Comparison of ENCODE assay signal across 29 mouse cellular contexts in genomic region chr7:118453722-118454121, GRCm38 (mm10). TPM values are rescaled to one million over a fixed set of nuclear protein-coding genes. Genes with fewer than 3 reads are reported as not detected.
DNase-seq lines count a peak whose midpoint lies in the region; ATAC-seq and TF ChIP-seq lines count a peak whose summit lies in the region.
"Had no signal": no experiment of that assay in that cellular context is flagged by ENCODE, and none has a peak within 500 bp of the region (broad histone marks: within the 10 kb centered on the region; RNA-seq: fewer than 3 reads in every experiment).

No protein-coding gene starts in this region.

- no peak overlapping the region for H3K4me2 ChIP-seq in embryonic facial prominence, embryonic 14.5 days (ENCODE audit: low read depth, low read length)
- no peak overlapping the region for H3K4me2 ChIP-seq in hindbrain, postnatal 0 days (ENCODE audit: low read depth, low read length)
- H3K4me2 ChIP-seq in hindbrain, embryonic 14.5 days (replicated peaks): no peak overlapping the region
- H3K4me2 ChIP-seq: embryonic facial prominence, embryonic 15.5 days; heart, embryonic 13.5 days; hindbrain, embryonic 15.5 days; intestine, embryonic 15.5 days had no signal

- no peak for ATAC-seq in embryonic facial prominence, embryonic 14.5 days (ENCODE audit: low read depth)
- ATAC-seq in hindbrain, postnatal 0 days: no peak
- no peak for ATAC-seq in hindbrain, embryonic 14.5 days (ENCODE audit: low FRiP score)
- ATAC-seq: intestine, embryonic 15.5 days had no signal

- no peaks in the 10 kb centered on the region for H3K36me3 ChIP-seq in embryonic facial prominence, embryonic 14.5 days (ENCODE audit: control insufficient read depth, insufficient read depth, low read length)
- no peaks in the 10 kb centered on the region for H3K36me3 ChIP-seq in embryonic facial prominence, embryonic 10.5 days (replicated peaks)
- H3K36me3 ChIP-seq in hindbrain, postnatal 0 days (ENCODE audit: insufficient read depth, low read length): no peaks in the 10 kb centered on the region
- no peaks in the 10 kb centered on the region for H3K36me3 ChIP-seq in hindbrain, embryonic 14.5 days (replicated peaks; ENCODE audit: control insufficient read depth, insufficient read depth)
- H3K36me3 ChIP-seq: embryonic facial prominence, embryonic 15.5 days; G1E; heart, embryonic 10.5 days; heart, embryonic 13.5 days; hindbrain, embryonic 15.5 days; intestine, embryonic 15.5 days had no signal

- TF ChIP-seq POLR2A in brain, embryonic 14.5 days (IDR thresholded peaks at IDR 0.05; ENCODE audit: borderline replicate concordance, extremely low read depth, insufficient read depth, insufficient read length, poor library complexity, severe bottlenecking): no peak

- no peak overlapping the region for H3K4me3 ChIP-seq in embryonic facial prominence, embryonic 14.5 days (ENCODE audit: low read depth, low read length)
- H3K4me3 ChIP-seq in embryonic facial prominence, embryonic 10.5 days: no peak overlapping the region
- H3K4me3 ChIP-seq in hindbrain, postnatal 0 days (ENCODE audit: low read length): no peak overlapping the region
- no peak overlapping the region for H3K4me3 ChIP-seq in hindbrain, embryonic 14.5 days (replicated peaks; ENCODE audit: low read length)
- H3K4me3 ChIP-seq: embryonic facial prominence, embryonic 15.5 days; heart, adult 2 months; heart, embryonic 10.5 days; heart, embryonic 13.5 days; hindbrain, embryonic 15.5 days; intestine, embryonic 15.5 days had no signal

- no peak overlapping the region for H3K27ac ChIP-seq in embryonic facial prominence, embryonic 14.5 days (replicated peaks; ENCODE audit: low read depth, low read length)
- H3K27ac ChIP-seq in embryonic facial prominence, embryonic 10.5 days (replicated peaks): no peak overlapping the region
- no peak overlapping the region for H3K27ac ChIP-seq in hindbrain, postnatal 0 days
- H3K27ac ChIP-seq in hindbrain, embryonic 14.5 days: no peak overlapping the region
- H3K27ac ChIP-seq: embryonic facial prominence, embryonic 15.5 days; heart, adult 2 months; heart, embryonic 10.5 days; heart, embryonic 13.5 days; hindbrain, embryonic 15.5 days; intestine, embryonic 15.5 days had no signal

- no peaks in the 10 kb centered on the region for H3K27me3 ChIP-seq in embryonic facial prominence, embryonic 14.5 days (replicated peaks; ENCODE audit: control insufficient read depth, insufficient read depth, low read length)
- peaks cover 13% of the 10 kb centered on the region for H3K27me3 ChIP-seq in embryonic facial prominence, embryonic 10.5 days (replicated peaks; ENCODE audit: low read depth, poor library complexity, severe bottlenecking)
- no peaks in the 10 kb centered on the region for H3K27me3 ChIP-seq in hindbrain, postnatal 0 days (ENCODE audit: insufficient read depth, low read length)
- H3K27me3 ChIP-seq in hindbrain, embryonic 14.5 days (ENCODE audit: control insufficient read depth, insufficient read depth, low read length): no peaks in the 10 kb centered on the region
- H3K27me3 ChIP-seq: embryonic facial prominence, embryonic 15.5 days; hindbrain, embryonic 15.5 days; intestine, embryonic 15.5 days had no signal

- DNase-seq in embryonic facial prominence, embryonic 14.5 days (ENCODE audit: low spot score): peak; percentile 58
- DNase-seq in embryonic facial prominence, embryonic 10.5 days (ENCODE audit: low spot score): no peak
- DNase-seq in hindbrain, postnatal 0 days (ENCODE audit: low spot score): peak; percentile 18
- no peak for DNase-seq in hindbrain, embryonic 14.5 days (ENCODE audit: low spot score)
- peak; percentile 15 for DNase-seq in retina, postnatal 1 day
- DNase-seq in retina, embryonic 14.5 days (ENCODE audit: low spot score): no peak
- DNase-seq in brain, embryonic 14.5 days (ENCODE audit: low read depth): peak; percentile 52
- no peak for DNase-seq in kidney, postnatal 25 days
- DNase-seq: adrenal gland, adult 8-10 months; adrenal gland, postnatal 25 days; B cell, adult 2 months; cerebellum, adult 11 months; cerebellum, adult 2 months; cerebellum, adult 9-11 months; cerebellum, postnatal 25 days; embryo, embryonic 11 days; gastrocnemius, postnatal 25 days; heart, adult 2 months; heart, postnatal 14 days; heart, postnatal 4 days; kidney, adult 11 months had no signal

- no peaks in the 10 kb centered on the region for H3K4me1 ChIP-seq in embryonic facial prominence, embryonic 14.5 days (ENCODE audit: control insufficient read depth, insufficient read depth, low read length)
- peaks cover 10% of the 10 kb centered on the region for H3K4me1 ChIP-seq in embryonic facial prominence, embryonic 10.5 days
- H3K4me1 ChIP-seq in hindbrain, postnatal 0 days (ENCODE audit: insufficient read depth, low read length): no peaks in the 10 kb centered on the region
- no peaks in the 10 kb centered on the region for H3K4me1 ChIP-seq in hindbrain, embryonic 14.5 days (replicated peaks; ENCODE audit: control insufficient read depth, insufficient read depth, low read length)
- H3K4me1 ChIP-seq: heart, embryonic 10.5 days; intestine, embryonic 15.5 days had no signal

- 51% methylated on average over 4 of the region's 4 CpGs for WGBS in embryonic facial prominence, embryonic 14.5 days
- WGBS in embryonic facial prominence, embryonic 10.5 days: 77% methylated on average over 4 of the region's 4 CpGs
- WGBS in hindbrain, postnatal 0 days: 51% methylated on average over 4 of the region's 4 CpGs
- WGBS in hindbrain, embryonic 14.5 days: 60% methylated on average over 4 of the region's 4 CpGs

- TF ChIP-seq CTCF in hindbrain, postnatal 0 days (IDR thresholded peaks at IDR 0.05; ENCODE audit: low read depth): no peak
- no peak for TF ChIP-seq CTCF in brain, embryonic 14.5 days (IDR thresholded peaks at IDR 0.05; ENCODE audit: borderline replicate concordance, extremely low read depth, insufficient read depth, insufficient read length)

- no peak overlapping the region for H3K9ac ChIP-seq in embryonic facial prominence, embryonic 14.5 days (ENCODE audit: low read depth, low read length)
- H3K9ac ChIP-seq in hindbrain, postnatal 0 days (replicated peaks; ENCODE audit: low read length): no peak overlapping the region
- H3K9ac ChIP-seq in hindbrain, embryonic 14.5 days: no peak overlapping the region
- H3K9ac ChIP-seq: embryonic facial prominence, embryonic 15.5 days; heart, embryonic 13.5 days; hindbrain, embryonic 15.5 days; intestine, embryonic 15.5 days had no signal

- H3K9me3 ChIP-seq in embryonic facial prominence, embryonic 14.5 days (ENCODE audit: control insufficient read depth, low read length): no peaks in the 10 kb centered on the region
- H3K9me3 ChIP-seq in embryonic facial prominence, embryonic 10.5 days: no peaks in the 10 kb centered on the region
- H3K9me3 ChIP-seq in hindbrain, postnatal 0 days (ENCODE audit: low read length): no peaks in the 10 kb centered on the region
- no peaks in the 10 kb centered on the region for H3K9me3 ChIP-seq in hindbrain, embryonic 14.5 days (ENCODE audit: control insufficient read depth, low read length)
- H3K9me3 ChIP-seq: embryonic facial prominence, embryonic 15.5 days; G1E; heart, embryonic 10.5 days; heart, embryonic 13.5 days; hindbrain, embryonic 15.5 days; intestine, embryonic 15.5 days had no signal

RNA-seq across cellular contexts. Expression of gene Syt17, which starts 5.7 kb away (rescaled TPM):
- 2.9 and 3.1 TPM in 2 replicates for polyA plus RNA-seq in embryonic facial prominence, embryonic 14.5 days (2014; fragmentation: Nextera tagmentation; extraction: Ambion mirVana)
- polyA plus RNA-seq in embryonic facial prominence, embryonic 10.5 days (2016; fragmentation: Nextera tagmentation; extraction: Ambion mirVana): 1.7 and 1.9 TPM in 2 replicates
- total RNA-seq in hindbrain, postnatal 0 days (2014; rRNA removed): 50.9 and 57.8 TPM in 2 replicates
- polyA plus RNA-seq in hindbrain, postnatal 0 days (2015; fragmentation: Nextera tagmentation; extraction: Ambion mirVana): 29.3 and 30.7 TPM in 2 replicates
- polyA plus RNA-seq in hindbrain, embryonic 14.5 days (2014; fragmentation: Nextera tagmentation; extraction: Ambion mirVana): 18.6 and 22.3 TPM in 2 replicates
- 10.5 and 13.4 TPM in 2 replicates for polyA plus RNA-seq in brain, embryonic 14.5 days (2012; rRNA removed)
- total RNA-seq: CH12.LX; common myeloid progenitor, adult 5-6 weeks; G1E had no signal
- polyA plus RNA-seq: G1E had no signal

RNA-seq across cellular contexts. Expression of gene Itpripl2, which starts 38.1 kb away (rescaled TPM):
- polyA plus RNA-seq in embryonic facial prominence, embryonic 14.5 days (2014; fragmentation: Nextera tagmentation; extraction: Ambion mirVana): 5.0 TPM in 2 replicates
- 1.3 and 1.6 TPM in 2 replicates for polyA plus RNA-seq in embryonic facial prominence, embryonic 10.5 days (2016; fragmentation: Nextera tagmentation; extraction: Ambion mirVana)
- 4.5 and 6.1 TPM in 2 replicates for total RNA-seq in hindbrain, postnatal 0 days (2014; rRNA removed)
- polyA plus RNA-seq in hindbrain, postnatal 0 days (2015; fragmentation: Nextera tagmentation; extraction: Ambion mirVana): 0.66 and 0.73 TPM in 2 replicates
- 0.56 and 0.84 TPM in 2 replicates for polyA plus RNA-seq in hindbrain, embryonic 14.5 days (2014; fragmentation: Nextera tagmentation; extraction: Ambion mirVana)
- polyA plus RNA-seq in brain, embryonic 14.5 days (2012; rRNA removed): 1.9 and 3.3 TPM in 2 replicates
- total RNA-seq: CH12.LX had no signal
- polyA plus RNA-seq: G1E had no signal

Comparison
In these comparisons a context has a peak if more than half of its experiments do, and no peak if none do; other contexts are left out.
1. DNase-seq: peak in embryonic facial prominence, embryonic 14.5 days (single experiment), hindbrain, postnatal 0 days (single experiment), retina, postnatal 1 day (single experiment) and brain, embryonic 14.5 days (single experiment); none in embryonic facial prominence, embryonic 10.5 days (single experiment), hindbrain, embryonic 14.5 days (single experiment), retina, embryonic 14.5 days (single experiment) and kidney, postnatal 25 days (0 of 2).